Mouse (Mus musculus) urinary bladder, adult 2 months (tissue): ENCODE results near the gene Numb. TPM values are rescaled to one million over a fixed set of nuclear protein-coding genes. Genes with fewer than 3 reads are reported as not detected.

Experiments used
- DNase-seq: peaks from one replicate; pipeline ENCODE4 v3.0.0; 2022; ENCODE audit warnings: low spot score
- polyA plus RNA-seq: library from polyadenylated mRNA; depleted of rRNA; stranded (reverse); fragments of >200 nt; gene quantifications from 2 replicates; pipeline ENCODE4 v1.2.3, GENCODE M21; 2012

Numb gene
- polyA plus RNA-seq, 1 experiment, result 59.7 TPM

GRCm38 (mm10) chr12:83782669-83783068 lies 139.1 kb downstream of the Numb start:
- DNase-seq, result no peak

GRCm38 (mm10) chr12:83781640-83782278 lies 140.0 kb downstream of the Numb start:
- no peak for DNase-seq

- DNase-seq, result no peak
Measured at GRCm38 (mm10) chr12:83781204-83781603, 140.5 kb downstream of the Numb start.

- DNase-seq, result no peak
Measured at GRCm38 (mm10) chr12:83780181-83780580, 141.6 kb downstream of the Numb start.

- DNase-seq, result no peak
Measured at GRCm38 (mm10) chr12:83776766-83777165, 145.0 kb downstream of the Numb start.

GRCm38 (mm10) chr12:83775621-83776020 lies 146.1 kb downstream of the Numb start:
- no peak for DNase-seq

- DNase-seq, result no peak
Measured at GRCm38 (mm10) chr12:83770418-83771256, 151.1 kb downstream of the Numb start.

- DNase-seq, result no peak
Measured at GRCm38 (mm10) chr12:83768235-83768899, 153.4 kb downstream of the Numb start.

GRCm38 (mm10) chr12:83767833-83768232 lies 153.9 kb downstream of the Numb start:
- DNase-seq, result no peak

GRCm38 (mm10) chr12:83765965-83766603 lies 155.7 kb downstream of the Numb start:
- DNase-seq, result no peak

GRCm38 (mm10) chr12:83764519-83764918 lies 157.2 kb downstream of the Numb start:
- no peak for DNase-seq

- DNase-seq, result no peak
Measured at GRCm38 (mm10) chr12:83764044-83764365, 157.7 kb downstream of the Numb start.

- DNase-seq, result no peak
Measured at GRCm38 (mm10) chr12:83763311-83764043, 158.3 kb downstream of the Numb start, which contains the start of gene Papln. Gene Papln (plus strand): TSS chr12:83763634.

- no peak for DNase-seq
Measured at GRCm38 (mm10) chr12:83762706-83763105, 159.0 kb downstream of the Numb start.

- DNase-seq, result no peak
Measured at GRCm38 (mm10) chr12:83760201-83760600, 161.5 kb downstream of the Numb start.

- no peak for DNase-seq
Measured at GRCm38 (mm10) chr12:83758735-83759134, 163.0 kb downstream of the Numb start.

- DNase-seq, result no peak
Measured at GRCm38 (mm10) chr12:83752495-83752894, 169.2 kb downstream of the Numb start.

- DNase-seq, result no peak
Measured at GRCm38 (mm10) chr12:83749186-83749585, 172.5 kb downstream of the Numb start.
